Mouse (Mus musculus): ENCODE results near the gene Inca1. TPM values are rescaled to one million over a fixed set of nuclear protein-coding genes. Genes with fewer than 3 reads are reported as not detected.

Inca1 gene
- polyA plus RNA-seq, 1 experiment from 2014 or later = 1.3 TPM

Small RNA genes lying within 50 kb of the gene (microRNA-seq; reads per million reads assigned to microRNA genes)
- gene Mir6925 = not detected

Other genes starting within 250 kb of the Inca1 start
- gene Med11, start 248.2 kb downstream of the Inca1 start, polyA plus RNA-seq (2016; fragmentation: Nextera tagmentation; extraction: Ambion mirVana) = 37.6 and 39.2 TPM in 2 replicates
- 0.21 and 0.33 TPM in 2 replicates for gene Zmynd15, start 240.7 kb downstream of the Inca1 start, polyA plus RNA-seq (2016; fragmentation: Nextera tagmentation; extraction: Ambion mirVana)
- gene Cxcl16, start 240.2 kb downstream of the Inca1 start, polyA plus RNA-seq (2016; fragmentation: Nextera tagmentation; extraction: Ambion mirVana) = 1.6 and 1.7 TPM in 2 replicates
- gene Tm4sf5, start 194.9 kb downstream of the Inca1 start, polyA plus RNA-seq (2016; fragmentation: Nextera tagmentation; extraction: Ambion mirVana) = 0.46 TPM in 1 of 2 replicates, not detected in the other
- not detected in 2 replicates for gene Vmo1, start 185.5 kb downstream of the Inca1 start, polyA plus RNA-seq (2016; fragmentation: Nextera tagmentation; extraction: Ambion mirVana)
- 0.26 TPM in 1 of 2 replicates, not detected in the other for gene Gltpd2, start 181.0 kb downstream of the Inca1 start, polyA plus RNA-seq (2016; fragmentation: Nextera tagmentation; extraction: Ambion mirVana)
- gene Psmb6, start 174.8 kb downstream of the Inca1 start, polyA plus RNA-seq (2016; fragmentation: Nextera tagmentation; extraction: Ambion mirVana) = 774 and 783 TPM in 2 replicates
- gene Gm40193, start 167.2 kb downstream of the Inca1 start, polyA plus RNA-seq (2016; fragmentation: Nextera tagmentation; extraction: Ambion mirVana) = not detected in 2 replicates
- gene Pld2, start 160.1 kb downstream of the Inca1 start, polyA plus RNA-seq (2016; fragmentation: Nextera tagmentation; extraction: Ambion mirVana) = 4.0 and 5.7 TPM in 2 replicates
- 14.7 and 16.8 TPM in 2 replicates for gene Mink1, start 137.3 kb downstream of the Inca1 start, polyA plus RNA-seq (2016; fragmentation: Nextera tagmentation; extraction: Ambion mirVana)
- gene 4930544D05Rik, start 84.3 kb downstream of the Inca1 start, polyA plus RNA-seq (2016; fragmentation: Nextera tagmentation; extraction: Ambion mirVana) = not detected in 2 replicates
- 0.32 TPM in 1 of 2 replicates, not detected in the other for gene Chrne, start 80.9 kb downstream of the Inca1 start, polyA plus RNA-seq (2016; fragmentation: Nextera tagmentation; extraction: Ambion mirVana)
- gene Gp1ba, start 61.0 kb downstream of the Inca1 start, polyA plus RNA-seq (2016; fragmentation: Nextera tagmentation; extraction: Ambion mirVana) = 0.35 and 0.37 TPM in 2 replicates
- gene Rnf167, start 52.9 kb downstream of the Inca1 start, polyA plus RNA-seq (2016; fragmentation: Nextera tagmentation; extraction: Ambion mirVana) = 96.6 and 101 TPM in 2 replicates
- gene Slc25a11, start 52.7 kb downstream of the Inca1 start, polyA plus RNA-seq (2016; fragmentation: Nextera tagmentation; extraction: Ambion mirVana) = 138 and 149 TPM in 2 replicates
- gene Pfn1, start 45.5 kb downstream of the Inca1 start, polyA plus RNA-seq (2016; fragmentation: Nextera tagmentation; extraction: Ambion mirVana) = 1,047 and 1,099 TPM in 2 replicates
- gene Eno3, start 43.0 kb downstream of the Inca1 start, polyA plus RNA-seq (2016; fragmentation: Nextera tagmentation; extraction: Ambion mirVana) = 12.0 and 12.7 TPM in 2 replicates
- 156 and 160 TPM in 2 replicates for gene Spag7, start 30.7 kb downstream of the Inca1 start, polyA plus RNA-seq (2016; fragmentation: Nextera tagmentation; extraction: Ambion mirVana)
- 13.0 and 14.9 TPM in 2 replicates for gene Camta2, start 12.1 kb downstream of the Inca1 start, polyA plus RNA-seq (2016; fragmentation: Nextera tagmentation; extraction: Ambion mirVana)
- 2.0 and 2.2 TPM in 2 replicates for gene Kif1c, start 393 bp upstream of the Inca1 start, polyA plus RNA-seq (2016; fragmentation: Nextera tagmentation; extraction: Ambion mirVana)
- gene Zfp3, start 64.1 kb upstream of the Inca1 start, polyA plus RNA-seq (2016; fragmentation: Nextera tagmentation; extraction: Ambion mirVana) = 10.6 and 11.7 TPM in 2 replicates
- gene Scimp, start 112.4 kb upstream of the Inca1 start, polyA plus RNA-seq (2016; fragmentation: Nextera tagmentation; extraction: Ambion mirVana) = not detected in 2 replicates
- 49.6 and 58.4 TPM in 2 replicates for gene Rabep1, start 144.6 kb upstream of the Inca1 start, polyA plus RNA-seq (2016; fragmentation: Nextera tagmentation; extraction: Ambion mirVana)

Data from midbrain, embryonic 12.5 days (tissue).